Mouse (Mus musculus): ENCODE measurements at regions not wholly inside any gene's neighbourhood (a gene's known extent, or its start where the extent isn't known, plus 50 kb on each side); places are given as distances from the start of the nearest gene placed in this dataset.
"Not testable (repeated sequence)": the region's sequence is repeated elsewhere in the genome, so short reads cannot be mapped to it uniquely, and the experiment has no call there.

- no peak for DNase-seq
Measured at GRCm38 (mm10) chr8:112427721-112428389, 142.0 kb upstream of the Cntnap4 start.

DNA sequence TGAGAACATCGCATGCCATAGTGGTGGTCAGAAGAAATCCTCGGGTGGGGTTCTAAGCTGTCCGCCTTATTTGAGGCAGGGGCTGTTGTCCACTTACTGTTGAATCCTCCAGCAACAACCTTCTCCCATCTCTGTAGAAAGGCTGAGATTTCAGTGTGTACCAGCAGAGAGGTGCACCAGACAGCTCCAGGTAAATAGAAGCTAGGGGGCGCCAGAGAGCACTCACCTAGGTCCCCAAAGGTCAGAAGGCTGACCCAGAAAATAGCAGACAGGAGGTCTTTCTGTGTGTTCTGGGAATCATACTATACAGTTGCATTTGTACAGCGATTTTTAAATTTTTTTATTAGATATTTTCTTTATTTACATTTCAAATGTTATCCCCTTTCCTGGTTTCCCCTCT, 157.9 kb upstream of the Cntnap4 start:
- DNase-seq: no peak

DNA sequence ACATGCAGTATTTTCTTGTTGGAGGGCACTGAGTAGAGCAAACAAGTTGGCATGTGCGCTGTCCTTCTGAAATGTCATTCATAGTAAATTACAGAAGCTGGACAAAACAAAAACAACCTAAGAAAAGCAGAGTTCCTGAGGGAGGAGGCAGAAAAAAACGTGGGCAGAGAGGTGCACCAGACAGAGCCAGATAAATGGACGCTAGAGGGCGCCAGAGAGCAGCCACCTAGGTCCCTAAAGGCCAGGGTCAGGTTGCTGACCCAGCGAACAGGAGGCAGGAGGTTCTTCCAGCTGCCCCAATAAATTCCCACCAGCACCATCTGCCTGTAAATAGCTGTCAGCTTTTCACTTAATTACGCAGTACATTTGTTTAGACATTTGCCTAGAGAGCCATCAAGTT, 158.6 kb upstream of the Cntnap4 start:
- DNase-seq: peak; percentile 59

GRCm38 (mm10) chr8:112408211-112408735, 161.6 kb upstream of the Cntnap4 start:
- DNase-seq: no peak

GRCm38 (mm10) chr8:112404087-112404486, 165.8 kb upstream of the Cntnap4 start:
- DNase-seq: peak; percentile 33

- no peak for DNase-seq
Measured at GRCm38 (mm10) chr8:112397438-112397837, 172.4 kb upstream of the Cntnap4 start.

- DNase-seq: no peak
Measured at GRCm38 (mm10) chr8:112390108-112390507, 179.7 kb upstream of the Cntnap4 start.

GRCm38 (mm10) chr8:112348323-112348722, 221.5 kb upstream of the Cntnap4 start:
- peak; percentile 5 for DNase-seq

GRCm38 (mm10) chr8:112333171-112333570, 236.7 kb upstream of the Cntnap4 start:
- no peak for DNase-seq

- no peak for DNase-seq
Measured at GRCm38 (mm10) chr8:112332021-112332420, 237.8 kb upstream of the Cntnap4 start.

GRCm38 (mm10) chr8:112309816-112310215, 260.0 kb upstream of the Cntnap4 start:
- no peak for DNase-seq

DNA sequence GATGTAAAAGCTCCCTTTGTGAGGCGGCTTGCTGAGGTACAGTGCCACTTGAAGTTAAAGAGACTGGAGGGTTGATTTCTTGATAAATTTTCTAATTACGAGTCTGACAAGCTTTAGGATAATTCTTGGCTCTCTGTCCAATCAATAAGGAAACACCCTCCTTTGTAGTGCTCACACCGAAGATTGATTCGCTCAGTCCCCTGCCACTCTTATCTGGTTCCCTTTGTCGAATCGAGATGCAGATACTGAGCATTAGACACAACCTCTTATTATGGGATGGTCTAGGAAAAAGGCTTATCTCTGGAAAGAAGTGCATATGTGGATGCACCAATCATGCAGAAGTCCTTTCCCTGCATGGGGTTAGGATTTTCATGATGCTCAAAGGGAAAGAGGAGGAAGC, 261.5 kb upstream of the Cntnap4 start:
- DNase-seq: no peak

- DNase-seq: peak; percentile 51
Measured at GRCm38 (mm10) chr8:112297021-112297420, 272.8 kb upstream of the Cntnap4 start.

DNA sequence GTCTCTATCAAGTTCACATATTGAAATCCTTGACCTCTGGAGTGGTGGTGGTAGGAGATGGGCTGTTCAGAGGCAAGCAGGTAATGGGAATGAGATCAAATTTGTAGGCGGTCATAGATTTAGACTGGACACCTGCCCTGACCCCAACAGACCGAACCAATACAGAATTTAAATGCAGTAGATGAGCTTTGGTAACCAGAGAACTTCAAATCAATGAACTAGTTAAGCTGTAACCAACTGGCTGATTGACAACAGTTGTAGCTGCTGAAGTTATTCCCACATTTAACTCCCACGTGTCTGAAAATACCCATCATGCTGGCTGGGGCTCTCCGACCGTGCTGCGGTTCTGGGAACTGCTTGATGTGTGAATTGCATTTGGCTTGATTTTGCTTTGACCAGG, 268.5 kb upstream of the Gm6793 start:
- no peak for DNase-seq

DNA sequence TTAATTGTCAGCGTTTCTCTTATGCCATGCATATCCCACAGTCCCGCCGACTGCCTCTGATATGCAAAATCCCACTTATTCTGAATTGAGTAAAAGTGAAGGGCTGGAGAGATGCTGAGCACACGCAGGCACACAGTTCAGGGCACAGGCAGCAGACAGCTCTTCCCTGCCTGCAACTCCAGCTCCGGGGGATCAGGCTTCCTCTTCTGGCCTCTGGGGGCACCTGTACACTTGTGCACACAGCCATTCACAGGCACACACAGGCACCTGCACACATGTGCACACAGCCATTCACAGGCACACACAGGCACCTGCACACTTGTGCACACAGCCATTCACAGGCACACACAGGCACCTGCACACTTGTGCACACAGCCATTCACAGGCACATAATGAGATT, 254.8 kb upstream of the Gm6793 start:
- no peak for DNase-seq

- DNase-seq: no peak
Measured at GRCm38 (mm10) chr8:112269214-112269566, 254.4 kb upstream of the Gm6793 start.

- DNase-seq: no peak
Measured at GRCm38 (mm10) chr8:112268544-112269213, 253.8 kb upstream of the Gm6793 start.

GRCm38 (mm10) chr8:112257922-112258475, 243.2 kb upstream of the Gm6793 start:
- DNase-seq: no peak

DNA sequence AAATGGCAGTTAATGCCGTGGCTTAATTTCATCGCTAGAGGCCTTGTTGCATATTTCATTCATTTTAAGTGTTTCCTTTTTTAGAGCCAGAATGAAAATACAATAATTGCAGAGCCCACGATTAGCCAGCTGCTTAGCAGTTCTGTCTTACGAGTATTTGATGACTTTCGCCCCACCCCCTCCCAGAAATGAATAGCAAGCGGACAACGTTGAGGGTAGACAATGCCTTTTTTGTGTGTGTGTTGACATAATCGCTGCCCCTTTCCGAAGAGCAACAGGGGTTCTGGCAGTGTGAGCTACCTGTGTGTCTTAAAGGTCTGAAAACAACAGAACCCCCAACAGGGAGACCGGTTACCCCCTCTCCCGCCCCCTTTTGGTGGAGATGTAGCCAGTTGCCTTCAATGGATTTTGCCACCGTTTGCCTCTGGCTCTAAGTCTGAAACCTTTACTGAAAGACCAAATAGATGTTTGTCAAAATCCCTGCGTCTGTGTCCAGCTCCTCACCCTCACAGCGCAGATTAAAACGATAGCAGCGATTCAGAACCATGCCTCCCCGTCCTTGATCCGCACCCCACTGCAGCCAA, 242.6 kb upstream of the Gm6793 start:
- no peak for DNase-seq

GRCm38 (mm10) chr8:112246629-112247028, 231.8 kb upstream of the Gm6793 start:
- DNase-seq: not testable (repeated sequence)

DNA sequence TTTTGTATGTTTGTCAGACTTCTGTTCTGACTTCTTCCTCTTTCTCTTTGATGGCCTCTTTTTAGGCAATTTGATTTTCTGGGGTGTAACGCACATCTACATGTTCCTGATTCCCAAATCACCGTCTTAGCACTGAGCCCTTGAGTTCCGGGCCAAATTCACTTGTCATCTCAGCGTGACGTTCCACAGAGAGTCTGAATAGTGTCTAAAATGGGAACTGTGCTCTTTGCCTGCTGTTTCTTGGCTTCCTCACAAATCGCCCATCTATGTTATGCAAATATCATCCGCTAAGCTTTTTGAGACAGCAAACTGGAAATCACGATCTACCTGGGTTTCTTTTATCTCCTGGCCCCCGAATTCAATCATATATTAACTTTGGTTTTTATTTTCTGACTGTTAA, 223.8 kb upstream of the Gm6793 start:
- DNase-seq: no peak

GRCm38 (mm10) chr8:112236751-112237150, 221.9 kb upstream of the Gm6793 start:
- not testable (repeated sequence) for DNase-seq

DNA sequence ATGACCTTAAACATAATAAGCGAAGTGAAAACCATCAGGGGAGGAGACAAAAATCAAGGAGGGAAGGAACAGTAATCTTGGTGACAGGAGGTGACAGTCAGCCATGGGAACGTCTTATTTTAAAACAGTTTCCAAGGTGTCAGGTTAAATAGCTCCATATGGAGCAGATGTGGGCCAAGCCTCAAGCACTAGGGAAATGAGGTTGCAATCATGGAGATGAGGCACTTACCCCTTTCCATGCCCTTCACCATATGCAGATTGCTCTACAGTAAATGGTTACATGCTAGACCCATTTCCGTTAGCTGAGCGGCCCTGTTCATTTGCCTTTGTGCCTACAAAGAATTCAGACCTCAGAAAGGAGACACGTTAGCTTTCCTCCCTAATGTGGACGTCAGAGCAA, 204.8 kb upstream of the Gm6793 start:
- DNase-seq: no peak

All from adrenal gland, postnatal 14 days (tissue).